In genomic region chr3:104441870-104442283, GRCm38 (mm10) we compare ENCODE assay signal across 8 mouse cellular contexts.
DNase-seq lines count a peak whose midpoint lies in the region; ATAC-seq and TF ChIP-seq lines count a peak whose summit lies in the region.

No protein-coding gene starts in this region.

- no peaks in the 10 kb centered on the region; the same call in 1 of the 2 replicates for H3K4me1 ChIP-seq in cortical plate, adult 2 months (ENCODE audit: control insufficient read depth, insufficient read depth, low read length)

- H3K4me3 ChIP-seq in cortical plate, adult 2 months (ENCODE audit: insufficient read depth, low read length): peak overlapping the region; percentile 5; the same call in 1 of the 2 replicates

- peak; percentile 91 for TF ChIP-seq CTCF in cortical plate, adult 2 months (IDR thresholded peaks at IDR 0.05; ENCODE audit: extremely low read depth, insufficient read depth, low read length)

- DNase-seq in gastrocnemius, postnatal 14 days: peak; percentile 96
- DNase-seq in left cerebral cortex, postnatal 10 days (ENCODE audit: extremely low spot score in 1 of 2, low spot score in 2 of 2): peak; percentile 93 to 95
- DNase-seq in right cerebral cortex, postnatal 25 days: peak; percentile 92
- peak; percentile 93 to 98 for DNase-seq in urinary bladder, postnatal 4 days (ENCODE audit: low spot score in 2 of 2)

- ATAC-seq in activated CD4-positive, CD25-positive, alpha-beta regulatory T cell, adult 4 months: peak; percentile 93
- ATAC-seq in inflammation-experienced regulatory T-cells, adult 6 months: peak; percentile 91
- peak; percentile 91 for ATAC-seq in megakaryocyte-erythroid progenitor cell, adult 5-6 weeks (replicated peaks; ENCODE audit: low FRiP score, low TSS enrichment, poor library complexity, severe bottlenecking)

- intact Hi-C loops in gastrocnemius, postnatal 14 days (cut with DNase I; ENCODE audit: low total_unique reads): loop anchor here (10.0 kb wide), 1 partner anchor 537 kb away; no protein-coding TSS in a partner anchor
- intact Hi-C loops in left cerebral cortex, postnatal 10 days (cut with DNase I): loop anchor here (5.0 kb wide), 3 partner anchors 220 to 425 kb away; partner anchors contain the start of gene Magi3

- TF ChIP-seq POLR2A in cortical plate, adult 2 months (IDR thresholded peaks at IDR 0.05; ENCODE audit: extremely low read depth, insufficient read depth, low read length): no peak

- no peak overlapping the region for H3K27ac ChIP-seq in cortical plate, adult 2 months (ENCODE audit: insufficient read depth, low read length)
